Mouse (Mus musculus) midbrain, embryonic 14.5 days (tissue): ENCODE measurements around the gene Ece2. TPM values are rescaled to one million over a fixed set of nuclear protein-coding genes. Genes with fewer than 3 reads are reported as not detected.

ENCODE experiments used
- ATAC-seq: fragments of 200-750 bp; cut with Nextera tagmentation; 2 replicates; pipeline ENCODE4 v1.8.0; 2017; ENCODE audit warnings: moderate number of reproducible peaks, moderate library complexity; ENCODE audit not compliant: low FRiP score, low TSS enrichment
- DNase-seq: peaks from one replicate; pipeline ENCODE4 v3.0.0-alpha.2; 2015
- H3K27ac ChIP-seq: fragments of 300-500 bp; sonication (generic); replicated peaks from 2 replicates; pipeline ENCODE4 v1.5.1; 2014; ENCODE audit warnings: mild to moderate bottlenecking, low read depth, low read length, moderate library complexity
- H3K27me3 ChIP-seq: fragments of 300-500 bp; sonication (generic); 2 replicates; pipeline ENCODE4 v1.6.1; 2014; ENCODE audit warnings: low read length, control low read depth, mixed read lengths; ENCODE audit not compliant: control insufficient read depth, insufficient read depth
- H3K36me3 ChIP-seq: fragments of 300-500 bp; sonication (generic); 2 replicates; pipeline ENCODE4 v1.6.1; 2014; ENCODE audit warnings: low read length, control low read depth; ENCODE audit not compliant: control insufficient read depth, insufficient read depth
- H3K4me1 ChIP-seq: fragments of 300-500 bp; sonication (generic); 2 replicates; pipeline ENCODE4 v1.6.1; 2014; ENCODE audit warnings: mild to moderate bottlenecking, antibody characterized with exemption, low read length, control low read depth; ENCODE audit not compliant: control insufficient read depth, insufficient read depth
- H3K4me2 ChIP-seq: fragments of 300-500 bp; sonication (generic); 2 replicates; pipeline ENCODE4 v1.6.1; 2014; ENCODE audit warnings: mild to moderate bottlenecking, low read length, moderate library complexity
- H3K4me3 ChIP-seq: fragments of 300-500 bp; sonication (generic); replicated peaks from 2 replicates; pipeline ENCODE4 v1.5.1; 2014; ENCODE audit warnings: low read depth, low read length
- H3K9ac ChIP-seq: fragments of 300-500 bp; sonication (generic); replicated peaks from 2 replicates; pipeline ENCODE4 v1.6.1; 2014; ENCODE audit warnings: mild to moderate bottlenecking, low read length, moderate library complexity
- H3K9me3 ChIP-seq: fragments of 300-500 bp; sonication (generic); 2 replicates; pipeline ENCODE4 v1.6.1; 2016; ENCODE audit warnings: low read length, control low read depth, mixed read lengths; ENCODE audit not compliant: control insufficient read depth
- WGBS: fragments of 180-500 bp; shearing (Covaris S2); extraction: QIAGEN DNeasy Blood & Tissue Kit; methylation state at CpG from one replicate; pipeline ENCODE4 v1.1.7; 2014; 5-methylcytosine and 5-hydroxymethylcytosine counted together
- polyA plus RNA-seq: library from polyadenylated mRNA; unstranded; fragments of >200 nt; fragmentation: Nextera tagmentation; extraction: Ambion mirVana; gene quantifications from 2 replicates; pipeline ENCODE4 v1.2.1, GENCODE M21; 2014

Gene Ece2
- polyA plus RNA-seq, 1 experiment from 2014 or later = 8.5 TPM

- H3K4me1 ChIP-seq = peaks cover 11% of the 10 kb centered on the region
- no peaks in the 10 kb centered on the region for H3K27me3 ChIP-seq
- DNase-seq (peak; percentile 97), ATAC-seq (peak; percentile 98)
- under 1% methylated on average over 38 of the region's 38 CpGs for WGBS
- H3K4me3 ChIP-seq = peak overlapping the region; percentile 93
- peak overlapping the region; percentile 98 for H3K4me2 ChIP-seq
- H3K9me3 ChIP-seq = no peaks in the 10 kb centered on the region
- H3K36me3 ChIP-seq = peaks cover 27% of the 10 kb centered on the region
- H3K9ac ChIP-seq = peak overlapping the region; percentile 94
- H3K27ac ChIP-seq = peak overlapping the region; percentile 87
Observed at GRCm38 (mm10) chr16:20672500-20672902, 42.9 kb downstream of the Ece2 start.

- peaks cover 34% of the 10 kb centered on the region for H3K36me3 ChIP-seq
- peak overlapping the region; percentile 93 for H3K4me3 ChIP-seq
- peak overlapping the region; percentile 98 for H3K4me2 ChIP-seq
- H3K27ac ChIP-seq = peak overlapping the region; percentile 87
- peak overlapping the region; percentile 94 for H3K9ac ChIP-seq
- no peaks in the 10 kb centered on the region for H3K9me3 ChIP-seq
- no peaks in the 10 kb centered on the region for H3K27me3 ChIP-seq
- H3K4me1 ChIP-seq = peaks cover 11% of the 10 kb centered on the region
- under 1% methylated on average over 75 of the region's 78 CpGs for WGBS
- peak; percentile 84 for ATAC-seq
- DNase-seq = no peak
Observed at GRCm38 (mm10) chr16:20672965-20673705, 43.5 kb downstream of the Ece2 start.

GRCm38 (mm10) chr16:20673706-20674303 lies 44.2 kb downstream of the Ece2 start:
- Histone ChIP-seq H3K4me1 (peaks cover 11% of the 10 kb centered on the region), H3K27ac (peak overlapping the region; percentile 87; the same call in 1 of the 2 replicates), H3K9ac (peak overlapping the region; percentile 94), H3K36me3 (peaks cover 40% of the 10 kb centered on the region), H3K4me2 (peak overlapping the region; percentile 98), H3K4me3 (peak overlapping the region; percentile 93), H3K9me3 (no peaks in the 10 kb centered on the region), H3K27me3 (no peaks in the 10 kb centered on the region)
- ATAC-seq (no peak), DNase-seq (peak; percentile 3)
- 23% methylated on average over 14 of the region's 14 CpGs for WGBS

DNA sequence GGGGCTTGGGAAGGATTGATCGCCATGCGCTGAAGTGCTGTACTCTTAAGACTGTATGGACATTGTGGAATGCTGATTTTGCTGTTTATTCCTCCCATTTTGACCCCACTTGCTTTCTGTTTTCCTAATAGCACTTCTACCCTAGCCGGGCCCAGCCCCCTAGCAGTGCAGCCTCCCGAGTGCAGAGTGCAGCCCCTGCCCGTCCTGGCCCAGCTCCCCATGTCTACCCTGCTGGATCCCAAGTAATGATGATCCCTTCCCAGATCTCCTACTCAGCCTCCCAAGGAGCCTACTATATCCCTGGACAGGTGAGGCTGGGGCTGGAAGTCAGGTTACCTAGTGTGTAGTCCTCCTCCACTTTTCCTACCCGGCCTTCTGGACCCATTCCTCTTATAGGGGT lies 45.6 kb downstream of the Ece2 start:
- peaks cover 54% of the 10 kb centered on the region for H3K36me3 ChIP-seq
- H3K9me3 ChIP-seq = no peaks in the 10 kb centered on the region
- WGBS = 93% methylated on average over 6 of the region's 6 CpGs
- H3K4me1 ChIP-seq = peaks cover 11% of the 10 kb centered on the region
- DNase-seq = no peak
- H3K4me3 ChIP-seq = no peak overlapping the region
- H3K9ac ChIP-seq = no peak overlapping the region
- no peak for ATAC-seq
- no peak overlapping the region for H3K4me2 ChIP-seq
- no peak overlapping the region for H3K27ac ChIP-seq
- H3K27me3 ChIP-seq = no peaks in the 10 kb centered on the region

DNA sequence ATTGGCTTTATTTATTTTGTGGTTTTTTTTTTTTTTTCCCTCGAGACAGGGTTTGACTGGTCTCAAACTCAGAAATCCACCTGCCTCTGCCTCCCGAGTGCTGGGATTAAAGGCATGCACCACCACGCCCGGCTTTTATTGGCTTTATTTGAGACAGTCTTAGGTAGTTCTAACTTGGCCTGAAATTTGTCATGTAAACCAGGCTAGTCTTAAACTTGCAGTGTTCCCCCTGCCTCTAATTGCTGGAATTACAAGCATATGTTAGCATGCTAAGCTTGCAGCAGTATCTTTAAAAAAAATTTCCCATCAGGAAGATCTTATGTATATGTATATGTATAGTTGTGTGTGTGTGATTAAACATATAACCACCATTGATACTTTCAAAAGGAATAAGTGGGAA lies 47.1 kb downstream of the Ece2 start:
- DNase-seq (peak; percentile 24), ATAC-seq (no peak)
- H3K4me3 ChIP-seq = no peak overlapping the region
- no peak overlapping the region for H3K27ac ChIP-seq
- H3K9me3 ChIP-seq = no peaks in the 10 kb centered on the region
- WGBS = 87% methylated on average over 4 of the region's 4 CpGs
- H3K4me2 ChIP-seq = no peak overlapping the region
- H3K4me1 ChIP-seq = peaks cover 11% of the 10 kb centered on the region
- peaks cover 69% of the 10 kb centered on the region for H3K36me3 ChIP-seq
- no peaks in the 10 kb centered on the region for H3K27me3 ChIP-seq
- H3K9ac ChIP-seq = no peak overlapping the region

DNA sequence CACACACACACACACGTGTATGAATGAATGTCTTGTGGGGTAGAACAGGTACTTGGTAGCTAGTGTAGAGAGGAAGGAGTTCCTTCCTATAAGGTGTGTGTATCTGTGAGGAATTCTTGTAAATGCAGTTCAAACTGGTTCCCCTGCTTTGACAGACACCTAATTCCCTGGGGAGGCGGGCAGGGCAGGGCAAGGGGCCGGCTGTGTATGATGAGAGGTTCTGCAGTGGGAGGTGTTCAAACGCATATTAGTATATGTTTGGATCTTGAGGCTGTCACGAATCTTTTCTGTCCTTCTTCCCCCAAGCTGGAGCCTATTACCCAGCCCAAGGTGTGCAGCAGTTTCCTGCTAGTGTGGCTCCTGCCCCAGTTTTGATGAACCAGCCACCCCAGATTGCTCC lies 47.8 kb downstream of the Ece2 start:
- H3K4me1 ChIP-seq = peaks cover 11% of the 10 kb centered on the region
- no peak overlapping the region for H3K4me2 ChIP-seq
- 86% methylated on average over 5 of the region's 5 CpGs for WGBS
- no peak overlapping the region for H3K9ac ChIP-seq
- H3K27me3 ChIP-seq = no peaks in the 10 kb centered on the region
- peaks cover 76% of the 10 kb centered on the region for H3K36me3 ChIP-seq
- no peaks in the 10 kb centered on the region for H3K9me3 ChIP-seq
- no peak overlapping the region for H3K4me3 ChIP-seq
- ATAC-seq (no peak), DNase-seq (no peak)
- no peak overlapping the region for H3K27ac ChIP-seq

DNA sequence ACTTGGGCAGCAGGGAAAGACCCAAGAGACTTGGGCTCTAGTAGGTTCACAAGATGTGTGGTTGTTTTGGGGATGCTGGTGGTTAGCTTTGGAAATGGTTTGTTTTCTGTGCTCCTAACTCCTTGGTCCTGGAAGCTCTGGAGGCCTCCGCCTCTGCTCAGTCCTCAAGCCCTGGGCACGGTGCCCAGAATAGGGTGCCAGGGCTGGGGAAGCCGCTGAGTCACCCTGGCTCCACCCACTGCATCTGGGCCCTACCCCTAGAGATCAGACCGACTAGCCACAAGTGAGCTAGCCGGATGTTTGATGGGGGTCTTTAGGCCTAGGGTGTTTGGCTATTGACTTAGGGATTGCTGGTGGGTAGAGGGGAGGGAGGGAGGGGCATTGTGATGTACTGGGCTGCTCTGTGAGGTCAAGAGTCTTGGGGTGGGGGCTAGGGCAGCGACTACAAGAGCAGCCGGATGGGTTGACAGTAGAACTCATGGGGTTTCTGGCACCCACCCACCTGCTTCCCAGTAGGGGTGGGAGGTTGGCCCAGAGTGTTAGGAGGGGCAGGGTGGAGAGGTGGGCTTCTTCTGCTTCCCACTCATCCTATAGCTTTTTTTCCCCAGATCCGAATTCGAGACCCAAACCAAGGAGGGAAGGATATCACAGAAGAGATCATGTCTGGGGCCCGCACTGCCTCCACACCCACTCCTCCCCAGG lies 48.5 kb downstream of the Ece2 start:
- H3K9ac ChIP-seq = no peak overlapping the region
- DNase-seq (peak; percentile 38), ATAC-seq (no peak)
- WGBS = 89% methylated on average over 10 of the region's 10 CpGs
- H3K27ac ChIP-seq = no peak overlapping the region
- peaks cover 84% of the 10 kb centered on the region for H3K36me3 ChIP-seq
- no peak overlapping the region for H3K4me2 ChIP-seq
- H3K27me3 ChIP-seq = no peaks in the 10 kb centered on the region
- no peaks in the 10 kb centered on the region for H3K9me3 ChIP-seq
- no peak overlapping the region for H3K4me3 ChIP-seq
- peaks cover 11% of the 10 kb centered on the region for H3K4me1 ChIP-seq

GRCm38 (mm10) chr16:20690774-20691173 lies 61.1 kb downstream of the Ece2 start:
- WGBS = 92% methylated on average over 3 of the region's 3 CpGs
- Histone ChIP-seq H3K4me1 (peaks cover 20% of the 10 kb centered on the region), H3K27me3 (no peaks in the 10 kb centered on the region), H3K27ac (no peak overlapping the region), H3K9me3 (no peaks in the 10 kb centered on the region), H3K36me3 (peaks cover 63% of the 10 kb centered on the region), H3K4me2 (no peak overlapping the region), H3K4me3 (no peak overlapping the region), H3K9ac (no peak overlapping the region)
- DNase-seq = no peak
- ATAC-seq = no peak
